Mouse (Mus musculus): ENCODE data around the gene Il10rb.
"Not testable (repeated sequence)": the region's sequence is repeated elsewhere in the genome, so short reads cannot be mapped to it uniquely, and the experiment has no call there.

Gene Il10rb

GRCm38 (mm10) chr16:91416357-91416756 lies 10.4 kb downstream of the Il10rb start:
- DNase-seq (ENCODE audit: low spot score in 2 of 2): no peak

DNA sequence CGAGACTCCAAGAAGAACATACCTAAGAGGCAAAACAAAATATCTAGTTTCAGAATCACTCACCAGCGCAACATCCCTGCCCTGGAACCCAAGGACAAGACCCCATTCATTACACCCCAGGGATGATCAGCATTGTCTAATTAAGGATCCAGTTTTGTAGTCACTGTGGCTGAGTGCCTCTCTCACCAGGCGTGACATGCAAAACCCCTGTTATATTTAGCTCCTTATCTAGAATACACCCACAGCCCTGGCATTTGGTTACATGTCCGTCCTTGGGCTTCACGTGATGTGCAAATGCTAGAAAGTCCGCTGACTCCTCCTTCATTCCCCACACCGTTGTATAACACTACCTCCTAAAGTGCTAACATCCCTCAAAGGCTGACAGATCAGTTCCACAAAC lies 11.0 kb downstream of the Il10rb start:
- no peak for DNase-seq (ENCODE audit: low spot score in 2 of 2)

DNA sequence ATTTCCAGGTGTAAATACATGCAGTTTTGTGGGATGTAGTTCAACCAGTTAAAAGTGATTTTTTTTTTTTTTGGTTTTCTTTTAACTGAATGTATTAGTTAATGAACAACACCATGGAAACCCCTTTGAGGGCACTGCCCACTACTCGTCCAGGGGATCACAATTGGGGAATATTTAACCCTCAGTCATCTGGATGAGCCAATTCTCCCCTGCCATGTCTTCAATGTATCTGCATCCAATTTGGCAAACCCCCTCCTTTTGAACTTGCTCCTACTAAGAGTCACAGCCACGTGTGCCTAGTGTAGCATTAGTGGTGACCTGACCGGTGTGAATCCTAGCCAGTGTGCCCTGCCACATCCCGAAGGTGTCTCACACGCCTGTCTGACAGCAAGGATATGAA lies 12.6 kb downstream of the Il10rb start:
- no peak for DNase-seq (ENCODE audit: low spot score in 2 of 2)

- DNase-seq (ENCODE audit: low spot score in 2 of 2): no peak
Measured at GRCm38 (mm10) chr16:91425816-91426215, 19.9 kb downstream of the Il10rb start.

DNA sequence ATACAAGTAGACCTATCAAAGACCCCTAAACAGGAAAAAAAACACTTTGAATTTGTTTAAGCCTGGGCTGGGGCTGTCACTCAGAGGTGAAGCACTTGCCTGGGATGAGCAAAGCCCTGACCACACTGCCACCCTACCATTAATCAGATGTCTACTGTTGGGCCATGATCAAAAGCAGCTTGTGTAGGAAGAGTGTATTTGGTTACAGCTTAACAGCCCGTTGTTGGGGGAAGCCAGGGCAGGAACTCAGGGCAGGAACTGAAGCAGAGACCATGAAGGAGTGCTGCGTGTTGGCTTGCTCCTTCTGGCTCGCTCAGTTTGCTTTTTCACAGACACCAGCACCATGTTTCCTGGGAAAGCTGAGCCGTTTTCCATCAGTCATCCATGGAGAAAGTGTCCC lies 20.6 kb downstream of the Il10rb start:
- DNase-seq (ENCODE audit: low spot score in 2 of 2): no peak

DNA sequence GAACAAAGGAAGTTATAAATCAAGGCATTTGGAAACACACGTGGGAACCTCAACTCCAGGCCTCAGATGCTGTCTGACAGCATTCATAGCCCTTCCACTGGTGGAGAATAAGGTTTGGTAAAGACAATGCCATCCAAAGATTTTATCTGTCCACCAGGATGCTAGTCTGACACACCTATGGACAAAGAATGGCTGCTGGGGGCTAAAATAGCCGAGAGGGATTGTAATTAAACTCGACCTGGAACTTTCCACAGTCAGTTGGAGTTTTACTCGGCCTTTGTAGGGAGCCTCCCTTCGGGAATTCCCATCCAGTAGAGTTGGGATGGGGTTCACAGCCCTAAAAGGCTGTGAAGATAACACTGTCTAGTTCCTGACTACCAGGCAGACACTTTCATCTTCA lies 21.5 kb downstream of the Il10rb start:
- DNase-seq (ENCODE audit: low spot score in 2 of 2): no peak

GRCm38 (mm10) chr16:91428259-91428865 lies 22.4 kb downstream of the Il10rb start:
- DNase-seq (ENCODE audit: low spot score in 2 of 2): no peak

DNA sequence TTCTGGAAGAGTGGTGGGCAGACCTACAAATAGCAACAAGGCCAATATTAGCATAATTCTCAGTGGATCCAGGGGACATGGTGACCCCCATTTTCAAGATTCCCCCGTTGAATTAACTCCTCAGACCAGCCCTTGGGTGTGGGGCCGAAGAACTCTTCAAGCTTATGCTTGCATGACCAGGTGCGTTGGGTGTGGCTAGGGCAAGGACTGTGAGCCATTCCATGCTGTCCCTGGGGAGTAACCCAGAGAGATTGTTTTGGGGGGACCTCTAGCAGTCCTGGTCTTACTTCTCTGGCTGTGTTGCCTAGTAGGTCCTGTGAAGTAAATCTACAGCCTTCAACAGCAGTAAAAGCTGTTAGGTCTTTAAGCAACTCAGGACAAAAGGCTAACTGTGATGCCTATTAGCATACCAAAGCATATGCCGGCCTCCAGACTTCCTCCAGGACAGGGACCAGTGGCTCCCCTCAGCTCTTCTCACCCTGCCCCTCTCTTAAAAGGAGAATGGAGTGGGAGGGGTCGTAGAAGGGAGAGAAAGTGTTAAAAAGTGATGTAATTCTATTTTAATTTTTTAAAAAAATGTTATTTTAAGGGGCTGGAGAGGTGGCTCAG lies 26.9 kb downstream of the Il10rb start:
- no peak for DNase-seq (ENCODE audit: low spot score in 2 of 2)

DNA sequence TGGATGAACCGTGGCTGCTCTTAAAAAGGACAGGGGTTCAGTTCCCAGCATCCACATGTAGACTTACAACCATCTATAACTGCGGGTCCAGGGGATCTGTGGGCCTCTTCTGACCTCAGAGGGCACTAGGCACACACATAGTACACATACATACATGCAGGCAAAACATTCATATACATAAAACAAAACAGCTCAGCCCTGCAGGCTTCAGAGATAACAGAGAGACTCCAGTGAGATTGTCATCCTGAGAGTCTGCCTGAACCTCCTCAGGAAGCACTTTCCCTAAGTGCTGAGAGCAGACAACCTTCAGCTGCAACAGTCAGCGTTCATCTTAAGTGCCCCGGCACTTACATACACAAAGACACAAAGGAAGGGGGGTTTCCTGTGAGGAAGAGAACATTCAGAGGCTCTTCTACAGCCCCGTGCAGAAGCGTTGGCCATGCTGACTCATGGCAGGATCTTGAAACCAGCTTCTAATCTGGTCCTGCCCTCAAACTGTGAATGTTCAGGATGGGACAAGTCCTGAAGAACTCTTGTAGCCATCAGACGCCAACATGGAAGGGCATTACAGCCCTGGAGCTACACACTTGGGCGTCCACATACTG lies 27.5 kb downstream of the Il10rb start:
- DNase-seq (ENCODE audit: low spot score in 2 of 2): no peak

GRCm38 (mm10) chr16:91434119-91434518 lies 28.2 kb downstream of the Il10rb start:
- DNase-seq (ENCODE audit: low spot score in 2 of 2): no peak

- DNase-seq (ENCODE audit: low spot score in 2 of 2): no peak
Measured at GRCm38 (mm10) chr16:91438081-91438480, 32.1 kb downstream of the Il10rb start.

DNA sequence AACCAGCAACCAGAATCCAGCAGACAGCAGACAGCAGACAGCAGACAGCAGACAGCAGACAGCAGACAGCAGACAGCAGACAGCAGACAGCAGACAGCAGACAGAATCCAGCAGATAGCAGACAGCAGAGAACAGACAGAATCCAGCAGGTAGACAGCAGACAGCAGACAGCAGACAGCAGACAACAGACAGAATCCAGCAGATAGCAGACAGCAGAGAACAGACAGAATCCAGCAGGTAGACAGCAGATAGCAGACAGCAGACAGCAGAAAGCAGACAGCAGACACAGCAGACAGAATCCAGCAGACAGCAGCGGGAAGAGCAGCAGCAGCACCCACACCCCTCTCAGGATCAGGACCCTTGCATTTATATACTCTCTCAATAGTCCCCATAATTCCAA lies 32.6 kb downstream of the Il10rb start:
- not testable (repeated sequence) for DNase-seq (ENCODE audit: low spot score in 2 of 2)

GRCm38 (mm10) chr16:91441366-91441765 lies 35.4 kb downstream of the Il10rb start:
- DNase-seq (ENCODE audit: low spot score in 2 of 2): peak; percentile 31 to 43

- DNase-seq (ENCODE audit: low spot score in 2 of 2): no peak
Measured at GRCm38 (mm10) chr16:91441811-91442240, 35.9 kb downstream of the Il10rb start.

DNA sequence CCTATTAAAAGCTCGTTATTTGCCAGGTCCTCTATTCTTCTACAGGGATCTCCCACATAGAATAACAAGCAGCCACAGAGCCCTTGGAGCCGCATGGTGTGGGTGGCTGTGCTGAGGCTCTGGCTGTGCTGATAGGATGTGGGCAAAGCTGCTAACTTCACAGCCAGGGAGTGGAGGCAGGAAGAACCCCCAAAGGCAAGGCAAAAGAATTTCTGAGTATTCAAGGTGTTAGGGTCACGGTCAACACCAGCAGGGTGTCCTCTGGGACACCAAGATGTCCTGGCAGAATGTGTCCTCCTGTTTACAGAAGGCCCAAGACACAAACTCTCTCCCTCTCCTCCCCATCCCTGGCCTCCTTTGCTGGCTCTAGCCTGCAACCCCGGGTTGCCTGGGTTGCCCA lies 36.5 kb downstream of the Il10rb start:
- DNase-seq (ENCODE audit: low spot score in 2 of 2): no peak

DNA sequence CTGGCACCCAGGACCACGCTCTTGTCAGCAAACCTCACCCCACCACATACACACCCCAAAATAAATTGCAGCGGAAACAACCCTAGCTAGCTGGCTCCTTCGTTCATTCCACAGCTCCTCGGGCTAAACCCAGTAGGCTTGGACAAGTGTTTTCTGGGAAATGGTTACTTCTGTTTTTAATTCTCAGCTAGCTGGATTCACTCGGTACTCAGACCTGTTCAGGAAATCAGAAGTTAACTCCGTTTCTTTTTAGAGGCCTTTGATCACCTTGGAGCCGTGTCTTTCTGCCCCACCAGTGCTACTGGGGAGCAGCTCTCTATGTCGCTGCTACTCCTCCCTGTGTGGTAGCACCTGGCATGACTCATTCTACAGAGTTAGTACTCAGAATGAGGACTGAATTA lies 37.2 kb downstream of the Il10rb start:
- DNase-seq (ENCODE audit: low spot score in 2 of 2): no peak

GRCm38 (mm10) chr16:91444847-91445246 lies 38.9 kb downstream of the Il10rb start:
- no peak for DNase-seq (ENCODE audit: low spot score in 2 of 2)

DNA sequence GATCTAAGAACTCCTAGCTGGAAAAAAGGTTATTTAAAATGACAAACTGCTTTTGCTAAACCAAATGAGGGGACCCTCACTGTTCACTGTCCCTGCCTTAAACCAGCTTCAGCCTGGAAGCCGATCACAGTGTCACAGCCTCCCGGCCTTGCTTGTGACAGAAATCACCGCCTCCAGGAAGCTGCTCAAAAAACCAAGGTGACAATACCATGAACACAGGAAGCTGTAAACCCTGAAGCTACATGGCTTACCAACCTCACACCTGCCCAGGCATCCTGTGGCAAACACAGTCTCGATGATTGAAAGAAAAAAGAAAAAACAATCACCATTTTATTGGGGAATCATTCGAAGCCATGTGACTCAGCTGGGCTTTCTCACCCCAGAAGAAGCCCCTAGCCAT lies 39.6 kb downstream of the Il10rb start:
- DNase-seq (ENCODE audit: low spot score in 2 of 2): no peak

DNA sequence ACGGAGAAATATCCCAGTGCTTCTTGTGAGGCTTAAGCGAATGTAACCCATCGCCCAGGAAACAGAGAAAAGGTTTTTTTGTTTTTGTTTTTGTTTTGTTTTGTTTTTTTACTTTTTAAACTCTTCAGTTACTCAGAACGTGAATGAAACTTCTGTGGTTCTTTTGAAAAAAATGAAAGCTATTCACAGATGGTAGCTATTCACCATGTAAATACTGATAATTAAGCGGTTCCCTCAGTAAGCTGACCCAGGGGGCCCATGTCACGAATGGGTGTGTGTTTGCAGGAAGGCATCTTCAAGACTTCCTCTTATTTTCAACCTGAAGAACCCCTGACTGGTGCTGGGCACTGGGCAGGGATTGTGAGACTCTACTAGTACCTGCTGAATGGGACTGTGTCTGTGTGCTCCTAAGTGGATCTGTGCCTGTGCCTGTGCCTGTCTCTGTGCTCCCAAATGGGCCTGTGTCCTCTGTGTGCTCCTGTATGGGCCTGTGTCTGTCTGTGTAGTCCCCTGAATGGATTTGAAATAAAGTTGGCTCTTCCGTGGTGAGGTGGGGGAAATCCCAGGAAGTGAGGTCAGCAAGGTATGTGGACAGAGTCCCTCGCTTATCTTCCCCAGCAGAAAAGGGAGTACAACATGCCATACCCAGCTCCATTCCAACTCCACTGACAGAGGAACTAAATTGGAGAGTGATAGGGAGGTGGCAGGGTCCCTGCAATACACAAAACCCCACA lies 41.0 kb downstream of the Il10rb start:
- DNase-seq (ENCODE audit: low spot score in 2 of 2): no peak

DNA sequence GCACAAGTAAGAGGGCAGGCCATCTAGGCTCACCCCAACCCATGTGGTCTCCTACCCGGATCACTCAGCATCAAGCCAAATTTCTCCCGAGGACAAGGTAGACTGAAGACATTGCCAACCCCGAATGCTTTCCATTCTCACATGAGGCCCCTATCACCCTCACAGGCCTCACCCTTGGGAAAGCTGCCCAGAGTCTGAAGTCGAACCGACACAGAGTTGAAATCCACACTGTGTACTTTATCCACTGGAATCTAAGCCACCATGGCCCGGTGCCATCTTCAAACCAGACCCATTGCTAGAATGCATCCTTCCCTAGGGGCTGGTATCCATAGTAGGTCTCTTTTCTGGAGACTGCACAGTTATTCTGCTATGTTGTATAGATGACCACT lies 41.5 kb downstream of the Il10rb start:
- no peak for DNase-seq (ENCODE audit: low spot score in 2 of 2)

GRCm38 (mm10) chr16:91448088-91448487 lies 42.1 kb downstream of the Il10rb start:
- DNase-seq (ENCODE audit: low spot score in 2 of 2): no peak

- DNase-seq (ENCODE audit: low spot score in 2 of 2): no peak
Measured at GRCm38 (mm10) chr16:91448895-91449294, 42.9 kb downstream of the Il10rb start.

Measured in right cerebral cortex, postnatal 10 days (tissue).